16 mouse cellular contexts compared by ENCODE assay signal in the genomic region with DNA sequence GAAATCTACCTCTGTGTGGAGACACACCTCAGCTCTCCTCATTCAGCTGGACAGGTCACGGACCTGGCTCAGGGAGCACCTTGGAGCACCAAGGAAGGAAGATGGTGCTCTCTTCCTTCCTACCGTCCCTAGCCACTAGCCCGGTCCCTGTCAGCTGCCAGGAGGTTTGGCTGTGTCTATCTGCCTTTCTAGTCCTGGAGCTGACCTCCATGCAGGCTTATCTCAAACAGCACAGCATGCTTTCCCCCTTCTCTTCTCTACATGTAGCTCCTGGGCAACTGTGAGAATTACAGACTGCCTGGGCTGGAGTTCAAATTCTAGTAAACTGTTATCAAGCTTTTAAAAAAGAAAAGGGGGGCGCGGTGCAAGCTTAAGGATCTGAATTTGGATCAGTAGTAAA.
"Had no signal": no experiment of that assay in that cellular context is flagged by ENCODE, and none has a peak within 500 bp of the region (broad histone marks: within the 10 kb centered on the region; RNA-seq: fewer than 3 reads in every experiment).

No protein-coding gene starts in this region.

- H3K9me3 ChIP-seq: limb, embryonic 10.5 days; neural tube, embryonic 13.5 days had no signal

- DNase-seq: kidney, adult 8-10 months; kidney, postnatal 25 days; lung, adult 2 months; lung, postnatal 36 days; retina, postnatal 1 day; right cerebral cortex, postnatal 4 days; spleen, adult 18-20 months; thymus, adult 18-20 months; thymus, postnatal 14 days had no signal

- H3K4me3 ChIP-seq: left cerebral cortex, adult 2 months; limb, embryonic 10.5 days; neural tube, embryonic 13.5 days had no signal

- H3K9ac ChIP-seq: neural tube, embryonic 13.5 days had no signal

- H3K4me2 ChIP-seq: midbrain, embryonic 11.5 days; neural tube, embryonic 13.5 days had no signal

- ATAC-seq: intestine, postnatal 0 days; lung, postnatal 0 days; midbrain, embryonic 16.5 days had no signal

- H3K27me3 ChIP-seq: neural tube, embryonic 13.5 days had no signal

- H3K4me1 ChIP-seq: limb, embryonic 10.5 days; neural tube, embryonic 13.5 days had no signal

- H3K27ac ChIP-seq: left cerebral cortex, adult 2 months; limb, embryonic 10.5 days; neural tube, embryonic 13.5 days had no signal
